Mouse (Mus musculus) C2C12 (cell line): ENCODE results near the gene Gpr35.

Experiments used
- CEBPB ChIP-seq: IDR thresholded peaks from one replicate; pipeline ENCODE4 v1.6.1; 2011; ENCODE audit warnings: low read depth, mild to moderate bottlenecking, control low read depth, moderate library complexity
- CTCF ChIP-seq: IDR thresholded peaks from one replicate; pipeline ENCODE4 v1.5.1; 2011; ENCODE audit not compliant: control insufficient read depth, insufficient read depth, insufficient read length
- MYOD1 ChIP-seq: IDR thresholded peaks from one replicate; pipeline ENCODE4 v1.6.1; 2011; ENCODE audit warnings: low read depth; ENCODE audit not compliant: control insufficient read depth, insufficient read length
- MYOG ChIP-seq: IDR thresholded peaks from one replicate; pipeline ENCODE4 v1.6.1; 2011; ENCODE audit not compliant: control insufficient read depth, insufficient read length; ENCODE audit errors: extremely low read depth
- USF1 ChIP-seq: IDR thresholded peaks from one replicate; pipeline ENCODE4 v1.6.1; 2011; ENCODE audit warnings: low read depth, mild to moderate bottlenecking, control low read depth, moderate library complexity

DNA sequence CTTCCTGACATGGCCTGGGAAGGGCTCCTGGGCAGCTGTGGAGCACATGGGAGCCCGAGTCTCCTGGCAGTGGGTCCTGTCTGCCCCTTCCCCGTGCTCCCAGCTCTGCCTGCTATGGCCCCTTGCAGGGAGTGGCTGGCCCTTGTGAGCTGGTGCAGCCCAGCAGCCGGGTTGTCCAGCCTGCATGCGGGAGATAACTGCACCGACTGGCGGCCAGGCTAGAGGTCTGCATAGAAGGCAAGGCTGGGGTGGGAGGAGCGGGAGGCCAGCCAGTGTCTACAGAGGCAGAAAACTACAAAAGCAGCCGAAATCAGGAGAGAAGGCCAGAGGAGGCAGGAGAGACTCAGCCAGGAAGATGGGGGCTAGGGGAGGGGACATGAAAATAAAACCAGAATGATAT lies 83.3 kb downstream of the Gpr35 start:
- TF ChIP-seq CTCF (no peak), MYOD1 (no peak), CEBPB (no peak), MYOG (no peak), USF1 (no peak)
